Mouse (Mus musculus) R1 (cell line): ENCODE measurements around the gene Ces1a.
A peak's percentile ranks its signal among the peaks of the same experiment; 100 is the strongest.

ENCODE experiments used
- DNase-seq: peaks from one replicate; pipeline ENCODE4 v3.0.0-alpha.2; 2018; ENCODE audit warnings: low read depth, low spot score

Gene Ces1a

DNA sequence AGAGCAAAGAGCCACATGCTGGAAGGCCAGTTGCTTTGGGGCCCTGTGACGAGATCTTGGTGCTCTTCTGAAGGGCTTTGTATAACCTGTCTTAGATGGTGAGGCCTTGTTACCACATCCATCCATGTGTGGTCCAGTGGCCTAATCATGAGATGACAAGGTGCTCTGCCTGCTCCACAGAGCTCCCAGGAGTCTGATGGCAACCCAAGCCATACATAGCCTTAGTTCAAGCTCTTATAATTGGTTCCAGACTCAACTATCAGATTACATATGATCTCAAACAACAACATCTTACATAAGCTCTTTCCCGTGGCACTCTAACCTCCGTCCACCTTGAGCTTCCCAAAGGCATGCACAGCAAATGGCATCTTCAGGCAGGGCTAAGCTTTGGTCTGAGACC lies at the start of gene Ces1a:
Ces1a (minus strand) TSS at position 101 of the 400 bp plus-strand sequence.
- DNase-seq, result no peak

DNA sequence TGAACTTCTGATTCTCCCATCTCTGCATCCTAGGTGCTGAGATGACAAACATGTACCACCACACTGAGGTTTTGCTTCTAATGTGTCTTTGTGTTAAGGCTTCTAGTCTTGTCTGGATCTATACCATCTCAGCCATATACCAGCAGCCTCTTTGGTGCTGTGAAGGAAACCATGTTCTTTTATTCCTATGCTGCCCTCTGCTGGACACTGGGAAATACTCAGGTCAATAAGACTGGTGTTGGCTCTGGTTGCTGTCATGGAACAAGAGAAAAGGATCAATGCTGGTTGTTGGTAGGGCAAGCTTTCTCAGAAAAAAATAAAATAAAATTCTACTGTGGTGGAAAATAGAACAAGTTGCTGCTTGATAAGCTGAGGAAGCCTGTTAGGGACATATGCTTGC lies 47.4 kb upstream of the Ces1a start:
- DNase-seq, result peak; percentile 39

DNA sequence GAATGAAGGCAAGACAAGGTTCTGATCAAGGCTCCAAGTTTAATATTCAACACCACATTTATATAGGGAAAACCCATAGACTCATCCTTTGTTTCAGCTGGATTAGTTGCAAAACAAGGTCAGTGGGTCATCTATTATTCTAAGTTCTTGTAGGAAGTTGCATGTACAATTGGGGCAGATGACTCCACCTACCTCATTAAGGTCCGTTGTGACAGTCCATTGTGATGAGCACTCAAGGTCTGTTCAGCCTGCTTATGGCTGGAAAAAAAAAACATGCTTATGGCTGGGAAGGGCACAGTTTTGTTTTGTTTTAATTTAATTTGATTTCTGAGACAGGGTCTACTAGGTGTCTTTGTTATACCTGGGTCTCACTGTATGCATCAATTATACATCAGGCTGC lies 43.3 kb upstream of the Ces1a start:
- peak; percentile 88 for DNase-seq

DNA sequence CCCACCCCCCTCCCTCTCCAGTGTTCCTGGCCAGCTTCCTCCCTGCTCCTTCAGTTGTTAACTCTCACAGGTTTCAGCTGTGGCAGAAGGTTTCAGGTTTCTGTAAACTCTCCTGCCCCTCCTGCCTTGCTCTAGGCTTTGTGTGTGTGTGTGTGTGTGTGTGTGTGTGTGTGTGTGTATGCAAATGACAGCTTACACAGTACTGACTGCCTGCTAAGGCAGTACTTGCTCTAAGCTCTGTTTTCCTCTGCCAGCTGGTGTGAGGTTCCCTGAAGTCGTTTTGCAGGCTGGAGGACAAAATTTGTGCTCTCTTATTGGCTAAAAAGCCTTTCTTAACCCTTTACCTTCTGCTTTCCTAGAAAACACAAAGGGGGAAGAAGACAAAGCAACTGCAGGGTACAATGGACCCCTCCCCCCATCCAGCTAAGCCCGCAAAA lies 40.7 kb upstream of the Ces1a start:
- peak; percentile 50 for DNase-seq

DNA sequence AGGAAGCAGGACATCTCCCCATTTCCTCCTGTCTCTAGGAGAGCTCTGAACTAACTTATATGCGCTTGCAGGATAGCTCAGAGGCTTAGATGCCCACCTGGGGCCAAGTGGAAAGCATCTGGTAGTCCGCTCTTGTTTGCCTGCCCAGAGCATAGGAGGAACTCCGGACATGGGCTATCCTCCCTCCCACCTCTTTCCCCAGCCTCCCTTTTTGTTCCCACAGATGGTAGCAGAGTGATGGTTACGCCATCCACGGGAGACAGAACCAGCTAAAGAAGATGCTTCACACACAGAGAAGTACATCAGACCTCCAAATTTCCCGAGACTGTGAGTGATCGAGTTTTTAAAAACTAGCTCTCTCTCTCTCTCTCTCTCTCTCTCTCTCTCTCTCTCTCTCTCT lies 40.2 kb upstream of the Ces1a start:
- DNase-seq, result no peak

DNA sequence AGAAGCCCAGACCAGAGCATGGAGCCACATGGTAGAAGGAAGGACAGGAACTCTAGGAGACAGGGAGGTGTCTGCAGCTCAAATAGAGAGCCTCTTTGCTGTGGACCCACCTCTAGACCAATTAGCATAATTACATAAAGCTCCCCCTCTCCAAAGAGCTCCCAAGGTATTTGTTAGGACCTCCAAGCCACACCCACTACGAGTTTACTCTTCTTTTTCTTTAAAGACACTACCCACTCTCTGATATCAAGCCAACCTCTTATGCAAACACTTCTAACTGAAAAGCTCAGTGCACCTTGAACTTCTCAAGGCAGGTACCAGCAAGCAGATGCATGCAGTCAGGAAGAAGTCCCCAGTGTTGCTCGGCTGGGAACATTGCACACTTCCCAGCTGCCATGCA lies 31.9 kb upstream of the Ces1a start, which contains the start of gene Ces1b:
Ces1b (minus strand) TSS at position 131 of the 400 bp plus-strand sequence.
- DNase-seq, result no peak

DNA sequence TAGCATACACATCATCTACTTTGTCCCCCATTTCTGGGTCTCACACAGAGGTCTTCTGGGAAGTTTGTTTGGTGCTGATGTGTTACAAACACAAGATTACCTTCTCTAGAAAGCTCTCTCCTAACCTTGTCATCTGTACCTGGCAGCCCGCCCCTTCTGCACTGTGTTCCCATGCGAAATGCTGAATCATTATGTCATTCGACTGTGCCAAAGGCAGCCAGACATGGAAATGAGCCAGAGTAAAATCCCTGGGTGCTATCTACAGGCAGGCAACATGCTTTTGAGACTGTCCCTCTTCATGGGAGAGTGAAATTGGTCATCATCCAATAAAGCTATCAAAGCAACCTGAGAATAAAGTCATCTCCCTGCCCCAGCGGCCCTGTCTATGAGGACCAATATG lies 27.3 kb upstream of the Ces1a start:
- no peak for DNase-seq

DNA sequence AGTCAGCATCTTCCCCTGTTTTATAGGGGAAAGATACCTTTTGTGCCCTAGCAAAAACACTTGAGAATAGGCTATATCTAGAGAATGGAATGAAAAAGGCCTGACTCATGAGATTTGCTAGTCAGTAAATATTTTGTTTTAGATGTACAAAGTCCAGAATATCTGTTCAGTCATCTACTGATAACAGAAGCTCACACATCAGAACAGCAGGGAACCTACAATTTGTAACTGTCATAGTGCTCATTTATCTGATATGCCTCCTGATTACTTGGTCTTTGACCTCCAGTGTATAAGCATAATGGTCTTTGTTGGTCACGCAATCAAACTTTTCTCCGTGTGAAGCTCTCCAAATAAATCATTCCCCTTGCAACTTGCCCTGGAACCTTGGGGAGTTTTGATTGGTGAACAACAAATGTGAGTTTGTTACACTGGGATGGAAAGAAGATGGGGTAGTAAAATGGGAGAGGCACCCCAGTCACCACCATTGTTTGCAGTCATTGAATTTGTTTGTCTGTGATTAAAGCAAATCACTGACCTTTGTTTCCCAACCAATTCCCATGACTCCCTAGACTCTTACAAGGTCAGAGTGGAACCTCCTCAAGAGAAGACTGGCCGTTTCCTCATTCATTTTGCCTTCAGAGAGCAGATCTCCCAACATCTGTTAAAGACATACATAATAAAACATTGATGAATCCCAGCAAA lies 15.6 kb upstream of the Ces1a start:
- peak; percentile 43 for DNase-seq

DNA sequence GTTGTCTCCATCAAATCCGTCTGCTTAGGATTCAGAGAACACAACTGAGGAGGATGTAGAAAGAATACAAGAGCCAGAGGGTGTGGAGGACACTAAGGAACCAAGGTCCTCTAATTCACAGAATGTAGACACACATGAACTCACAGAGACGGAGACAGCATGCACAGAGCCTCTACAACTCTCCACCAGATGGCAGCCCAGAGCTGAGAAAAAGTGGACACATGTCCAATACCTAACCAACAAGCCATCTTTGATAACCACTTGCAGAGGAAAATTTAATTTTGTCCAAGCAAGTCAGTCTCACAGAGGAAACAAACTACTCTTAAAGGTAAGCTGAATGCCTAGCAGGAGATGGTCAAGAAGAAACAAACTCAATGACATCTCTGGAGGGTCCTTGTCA lies 11.2 kb upstream of the Ces1a start:
- peak; percentile 55 for DNase-seq

DNA sequence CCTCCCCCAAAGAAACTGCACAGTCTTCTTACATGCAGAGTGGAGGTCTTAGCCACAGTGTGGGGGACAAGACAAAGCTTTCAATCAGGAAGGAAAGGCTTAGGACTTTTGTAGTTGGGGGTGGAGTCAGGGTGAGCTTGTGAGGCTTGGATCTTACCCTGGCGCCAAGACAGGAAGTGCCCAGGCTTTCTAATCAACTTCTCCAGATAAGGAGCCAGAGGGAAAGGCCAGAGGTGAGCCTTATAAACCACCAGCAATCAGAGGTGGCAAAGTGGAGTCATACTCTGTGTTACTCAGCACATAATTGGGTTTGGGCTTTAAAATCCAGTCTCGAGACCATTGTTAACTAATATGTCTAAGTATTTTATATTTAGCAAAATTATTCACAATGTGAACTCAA lies 7.2 kb upstream of the Ces1a start:
- DNase-seq, result peak; percentile 74

DNA sequence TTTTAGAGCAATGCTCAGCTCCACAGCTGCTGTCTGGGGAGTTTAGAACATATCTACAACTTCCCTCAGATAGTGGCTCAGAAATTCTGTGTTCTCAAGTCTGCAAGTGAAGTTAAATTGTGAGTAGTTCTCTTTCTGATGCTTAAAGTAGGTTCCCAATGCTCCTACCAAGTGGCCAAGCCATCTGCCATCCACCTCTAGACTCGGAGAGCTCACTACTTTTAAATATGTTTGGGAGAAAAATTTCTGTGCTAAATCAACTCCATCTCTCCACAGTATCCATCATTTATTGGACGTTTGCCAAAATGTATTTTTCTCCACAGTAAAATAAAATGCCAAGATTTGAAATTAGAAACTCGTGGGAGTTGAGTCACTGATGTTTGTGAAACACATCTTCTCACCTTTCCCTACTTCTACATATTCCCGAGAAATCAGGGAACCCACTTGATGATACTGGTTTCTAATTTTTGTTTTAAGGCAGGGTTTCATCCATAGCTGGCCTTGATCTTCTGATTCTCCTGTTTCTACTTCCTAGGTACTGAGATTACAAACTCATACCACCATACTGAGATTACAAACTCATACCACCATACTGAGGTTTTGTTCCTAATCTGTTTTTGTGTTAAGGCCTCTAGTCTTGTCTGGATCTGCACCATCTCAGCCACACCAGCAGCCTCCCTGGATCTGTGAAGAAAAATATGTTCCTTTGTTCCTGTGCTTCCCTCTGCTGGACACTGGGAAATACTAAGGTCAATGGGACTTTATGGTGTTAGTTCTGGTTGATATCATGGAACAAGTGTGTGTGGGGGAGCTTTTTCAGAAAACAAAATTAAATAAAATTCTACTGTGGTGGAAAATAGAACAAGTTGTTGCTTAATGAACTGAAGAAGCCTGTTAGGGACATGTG lies 771 bp upstream of the Ces1a start:
- no peak for DNase-seq

DNA sequence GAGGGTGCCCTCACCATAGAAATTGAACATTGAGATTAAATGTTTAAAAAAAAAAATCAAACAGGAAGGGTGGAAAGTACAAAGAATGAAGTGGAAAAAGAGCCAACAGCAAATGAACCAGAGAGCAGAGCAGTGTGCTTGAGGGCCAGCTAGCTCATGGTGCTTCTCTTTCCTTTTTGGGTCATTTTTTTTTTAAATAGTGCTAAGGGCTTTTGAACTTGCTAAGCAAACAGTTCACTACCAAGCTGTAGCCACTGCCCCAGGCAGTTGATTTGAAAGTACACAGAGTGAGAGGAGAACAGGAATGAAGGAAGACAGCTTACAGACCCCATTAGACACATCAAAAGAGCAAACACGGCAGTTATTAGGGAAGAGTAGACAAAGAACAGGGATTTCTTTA lies 4.9 kb downstream of the Ces1a start:
- DNase-seq, result no peak

DNA sequence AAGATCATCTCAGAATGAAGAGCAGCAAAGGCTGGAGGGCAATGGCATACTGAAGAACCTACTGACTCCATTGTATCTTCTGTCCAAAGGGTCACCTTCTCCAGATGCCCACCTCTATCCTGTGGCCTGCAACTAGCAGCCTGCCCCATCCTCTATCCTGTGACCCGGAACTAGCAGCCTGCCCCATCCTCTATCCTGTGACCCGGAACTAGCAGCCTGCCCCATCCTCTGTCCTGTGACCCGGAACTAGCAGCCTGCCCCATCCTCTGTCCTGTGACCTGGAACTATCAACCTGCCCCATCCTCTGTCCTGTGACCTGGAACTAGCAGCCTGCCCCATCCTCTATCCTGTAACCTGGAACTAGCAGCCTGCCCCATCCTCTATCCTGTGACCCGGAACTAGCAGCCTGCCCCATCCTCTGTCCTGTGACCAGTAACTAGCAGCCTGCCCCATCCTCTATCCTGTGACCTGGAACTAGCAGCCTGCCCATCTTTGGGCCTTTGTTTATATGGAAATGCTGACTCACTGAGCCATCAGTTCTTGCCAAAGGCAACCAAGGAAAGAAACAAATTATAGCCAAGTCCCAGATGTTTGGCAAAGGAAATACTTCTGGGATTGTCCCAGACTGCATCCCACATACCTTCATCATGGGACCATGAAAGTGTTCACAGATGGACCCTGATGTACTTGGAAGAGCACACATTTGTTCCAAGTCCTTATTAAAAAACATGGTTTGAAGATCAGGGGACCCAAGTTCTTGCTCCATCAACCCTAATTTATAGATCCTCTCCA lies 7.0 kb downstream of the Ces1a start:
- DNase-seq, result peak; percentile 10

DNA sequence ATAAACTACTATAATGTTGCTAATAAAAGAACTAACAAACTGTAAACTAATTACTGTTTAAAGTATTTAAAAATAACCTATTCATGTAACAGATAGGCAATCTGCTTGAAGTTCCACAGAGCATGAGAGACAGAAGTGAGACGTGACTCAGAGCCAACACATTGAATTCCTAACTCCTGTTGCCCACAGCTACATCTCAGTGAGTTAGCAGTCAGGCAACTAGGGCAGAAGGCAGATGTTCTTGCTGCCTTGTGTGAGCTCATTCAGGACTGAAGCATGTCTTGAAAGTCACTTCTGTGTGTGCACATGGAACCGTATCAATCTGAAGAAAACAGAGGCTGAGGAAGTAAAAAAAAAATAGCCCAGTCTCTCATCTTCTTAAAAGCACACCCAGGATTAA lies 7.7 kb downstream of the Ces1a start:
- no peak for DNase-seq

DNA sequence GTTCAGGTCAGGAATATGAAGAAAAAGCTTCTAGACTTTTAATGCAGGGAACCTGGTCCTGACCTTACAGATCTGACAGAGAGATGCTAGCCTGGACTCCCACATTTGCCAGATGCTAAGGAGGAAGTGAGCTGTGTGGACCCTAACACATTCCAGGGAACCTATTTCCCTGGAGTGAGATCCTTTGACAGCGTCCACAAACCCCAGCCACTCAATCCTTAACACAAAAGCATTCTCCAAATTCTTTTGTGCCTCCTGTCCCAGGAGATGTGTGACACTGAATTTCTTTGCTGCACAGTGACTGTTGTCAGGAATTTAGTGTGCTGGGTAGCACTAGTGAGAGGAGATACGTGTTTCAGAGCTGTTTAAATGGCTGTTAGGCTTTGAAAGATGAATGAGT lies 9.2 kb downstream of the Ces1a start:
- DNase-seq, result peak; percentile 65

DNA sequence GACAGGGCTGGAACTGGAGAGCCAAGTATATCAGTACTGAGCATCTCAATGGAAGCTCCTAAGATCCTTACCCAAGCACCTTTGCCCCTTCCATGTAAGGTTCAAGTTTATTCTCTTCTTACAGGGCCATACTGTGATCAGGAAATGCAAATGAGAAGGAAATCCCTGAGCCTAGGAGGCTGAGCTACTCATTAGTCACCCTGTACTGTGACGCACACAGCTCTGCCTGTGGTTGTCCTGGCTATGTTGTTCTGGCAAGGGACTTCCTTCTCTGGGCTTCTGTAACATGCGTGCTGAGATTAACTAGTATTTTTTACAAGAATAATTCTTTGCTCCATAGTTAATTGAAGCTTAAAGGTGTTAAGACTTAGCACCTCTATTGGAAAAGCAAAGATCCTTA lies 17.3 kb downstream of the Ces1a start:
- DNase-seq, result no peak

DNA sequence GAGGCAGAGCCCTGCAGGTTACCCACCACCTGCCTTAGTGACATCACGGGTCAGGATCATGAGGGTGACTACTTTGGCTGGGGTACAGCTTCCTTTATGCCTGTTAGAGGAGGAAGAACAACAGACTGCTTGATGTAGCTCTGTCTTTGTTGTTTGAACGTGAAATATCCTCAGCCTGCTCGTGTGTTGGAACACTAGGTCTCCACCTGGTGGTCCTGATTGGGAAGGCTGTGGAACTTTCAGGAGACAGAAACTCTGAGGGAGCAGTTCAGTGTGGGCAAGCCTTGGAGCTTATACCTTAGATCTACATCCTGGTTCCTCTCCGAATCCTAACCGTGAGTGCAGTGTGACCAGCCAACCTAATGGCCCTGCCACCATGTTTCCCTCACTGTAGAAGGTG lies 26.3 kb downstream of the Ces1a start:
- peak; percentile 42 for DNase-seq

DNA sequence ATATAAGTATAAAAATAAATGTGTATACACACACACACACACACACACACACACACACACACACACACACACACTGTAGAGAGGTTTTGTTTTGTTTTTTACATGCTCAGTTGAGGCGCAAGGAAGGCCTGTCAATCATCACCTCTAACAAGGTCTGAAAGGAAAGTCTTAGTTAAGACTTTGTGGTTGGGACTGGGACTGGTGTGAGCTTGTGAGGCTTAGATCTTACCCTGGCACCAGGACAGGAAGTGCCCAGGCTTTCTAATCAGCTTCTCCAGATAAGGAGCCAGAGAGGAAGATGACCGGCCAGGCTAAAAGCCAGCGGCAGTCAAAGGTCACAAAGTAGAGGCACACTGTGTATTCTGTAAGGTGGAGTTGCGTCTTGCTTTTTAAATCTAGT lies 33.7 kb downstream of the Ces1a start:
- DNase-seq, result no peak

DNA sequence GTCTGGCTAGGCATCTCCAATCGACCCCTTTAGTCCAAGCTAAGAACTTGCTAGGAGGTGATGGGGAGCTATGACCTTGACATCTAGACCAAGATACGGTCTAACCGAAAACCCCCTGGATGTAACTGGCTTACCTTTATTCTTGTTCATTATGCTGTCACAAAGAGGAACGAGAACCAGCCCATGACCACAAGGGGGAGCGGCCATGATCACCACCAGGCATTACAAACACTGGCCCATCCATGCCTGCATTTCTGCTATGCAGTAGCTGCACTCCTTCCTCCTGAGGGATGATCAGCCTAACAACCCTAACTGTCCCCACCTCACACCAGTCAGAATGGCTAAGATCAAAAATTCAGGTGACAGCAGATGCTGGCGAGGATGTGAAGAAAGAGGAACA lies 35.8 kb downstream of the Ces1a start:
- peak; percentile 30 for DNase-seq

DNA sequence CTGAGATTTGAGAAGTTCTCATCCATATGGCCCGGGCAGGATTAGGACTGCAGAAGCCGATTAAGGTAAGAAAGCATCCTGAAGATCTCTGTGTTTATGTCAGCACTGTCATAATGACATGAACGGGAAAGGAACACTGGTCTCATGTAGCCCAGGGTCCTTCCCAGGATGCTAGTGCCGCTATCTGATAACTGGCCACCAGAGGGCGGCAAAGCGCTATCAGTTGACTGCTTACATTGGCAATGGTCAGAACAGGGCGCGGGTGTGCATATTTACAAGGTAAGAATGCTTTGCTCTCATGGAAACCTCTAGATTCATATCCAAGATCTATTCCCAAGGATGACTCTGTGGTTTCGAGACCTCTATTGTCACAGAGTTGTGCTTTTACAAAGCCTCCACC lies 36.6 kb downstream of the Ces1a start:
- peak; percentile 62 for DNase-seq

DNA sequence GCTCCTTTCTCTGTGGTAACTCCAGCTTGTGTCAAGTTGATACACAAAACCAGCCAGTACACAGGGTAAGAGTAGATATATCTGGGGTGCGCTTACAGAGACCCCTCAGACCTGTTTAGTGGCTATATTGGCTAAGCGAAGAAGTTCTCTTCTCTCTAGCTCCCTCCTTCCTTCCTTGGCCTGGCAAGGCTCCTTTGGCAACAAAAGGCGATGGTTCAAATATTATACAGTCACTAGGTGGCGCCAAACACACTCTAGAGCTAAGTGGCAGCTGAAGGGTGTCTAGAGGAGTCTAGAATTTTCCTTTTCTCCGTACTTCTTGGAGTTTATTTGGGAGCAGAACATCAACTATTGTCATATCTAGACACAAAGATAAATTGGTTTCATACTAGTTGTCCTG lies 37.7 kb downstream of the Ces1a start:
- peak; percentile 74 for DNase-seq

DNA sequence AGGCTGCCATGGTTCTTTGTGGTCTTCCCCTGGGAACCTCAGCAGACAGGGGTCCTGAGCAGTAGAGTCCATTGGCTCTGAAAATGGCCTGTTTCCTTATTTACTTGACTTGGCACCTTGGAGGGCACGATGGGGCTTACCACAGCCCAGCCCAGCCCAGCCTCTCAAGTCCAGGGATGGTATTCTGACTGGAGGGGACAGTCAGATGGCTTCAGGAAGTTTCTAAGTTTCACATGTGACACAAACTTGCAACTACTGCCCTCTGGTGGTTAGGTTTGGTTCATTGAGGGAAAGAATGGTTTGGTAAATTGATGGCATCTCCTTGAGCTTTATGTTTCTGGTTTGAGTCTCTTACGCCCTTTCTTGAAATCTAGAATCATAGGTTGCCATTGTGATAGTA lies 49.4 kb downstream of the Ces1a start:
- peak; percentile 69 for DNase-seq
